Mouse (Mus musculus): ENCODE data around the gene Olfr924. TPM values are rescaled to one million over a fixed set of nuclear protein-coding genes. Genes with fewer than 3 reads are reported as not detected.
"Not testable (repeated sequence)": the region's sequence is repeated elsewhere in the genome, so short reads cannot be mapped to it uniquely, and the experiment has no call there.

Olfr924 gene
- not detected in 2 replicates for total RNA-seq (2014; fragmentation: Nextera tagmentation)
- not detected in 2 replicates for total RNA-seq (2017)

DNA sequence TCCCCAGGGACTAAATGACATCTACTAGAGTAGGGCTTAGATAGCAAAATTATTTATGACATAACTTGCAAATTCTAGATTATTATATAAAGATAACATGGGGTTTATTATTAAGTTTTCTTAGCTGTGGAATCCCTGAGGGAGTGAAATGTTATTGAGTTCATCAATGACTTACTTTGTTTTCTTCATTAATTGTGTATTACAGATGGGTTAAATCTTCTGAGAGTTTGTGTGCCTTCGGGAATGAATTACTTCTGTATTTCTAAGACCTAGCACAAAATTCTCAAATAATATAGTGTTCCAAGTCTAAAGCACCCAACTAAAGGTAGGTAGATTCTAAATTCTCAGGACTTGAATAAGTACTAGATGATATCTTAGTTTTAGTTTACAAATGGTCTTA, at the start of gene Olfr924:
Gene Olfr924 (plus strand): TSS at position 301 of the 400 bp plus-strand sequence.
- no peak for ATAC-seq (replicated peaks; ENCODE audit: poor library complexity, severe bottlenecking)

DNA sequence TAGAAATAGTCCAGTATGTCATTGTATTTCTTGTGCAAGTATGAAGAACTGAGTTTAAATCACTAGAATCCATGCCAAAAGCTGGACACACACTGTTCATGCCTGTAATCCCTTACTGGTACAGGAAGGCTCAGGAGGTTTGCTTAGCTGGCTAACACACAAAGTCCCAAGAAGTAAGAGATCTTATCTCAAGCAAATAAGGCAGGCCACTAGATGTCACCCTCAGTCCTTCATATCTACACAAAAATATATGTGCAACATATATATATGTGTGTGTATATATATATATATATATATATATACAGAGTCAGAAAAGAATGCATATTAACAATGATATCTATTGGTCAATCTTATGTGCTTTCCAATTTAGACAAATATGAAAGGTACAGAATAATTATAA, 38.6 kb upstream of the Olfr924 start:
- ATAC-seq (replicated peaks; ENCODE audit: poor library complexity, severe bottlenecking), result no peak

DNA sequence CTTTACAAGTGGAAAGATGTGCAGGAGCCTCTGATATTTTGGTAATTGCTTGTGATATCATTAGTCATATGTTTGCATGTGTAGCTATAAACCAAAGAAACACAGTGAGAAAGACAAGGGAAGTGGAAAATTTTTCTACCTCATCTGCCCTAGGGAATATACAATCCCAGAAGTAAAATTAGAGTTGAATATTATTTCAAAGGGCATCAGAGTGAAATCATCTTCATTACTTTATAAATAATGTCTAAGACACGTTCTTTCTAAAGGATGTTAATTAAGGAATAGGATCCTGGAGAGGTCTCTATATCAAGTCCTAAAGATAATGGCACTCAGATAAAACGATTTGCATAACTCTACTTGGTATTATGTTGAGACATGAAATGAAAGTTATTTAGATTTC, 29.9 kb upstream of the Olfr924 start, which contains the start of gene Olfr922:
Gene Olfr922 (plus strand): TSS at position 301 of the 400 bp plus-strand sequence.
- ATAC-seq (replicated peaks; ENCODE audit: poor library complexity, severe bottlenecking), result no peak

DNA sequence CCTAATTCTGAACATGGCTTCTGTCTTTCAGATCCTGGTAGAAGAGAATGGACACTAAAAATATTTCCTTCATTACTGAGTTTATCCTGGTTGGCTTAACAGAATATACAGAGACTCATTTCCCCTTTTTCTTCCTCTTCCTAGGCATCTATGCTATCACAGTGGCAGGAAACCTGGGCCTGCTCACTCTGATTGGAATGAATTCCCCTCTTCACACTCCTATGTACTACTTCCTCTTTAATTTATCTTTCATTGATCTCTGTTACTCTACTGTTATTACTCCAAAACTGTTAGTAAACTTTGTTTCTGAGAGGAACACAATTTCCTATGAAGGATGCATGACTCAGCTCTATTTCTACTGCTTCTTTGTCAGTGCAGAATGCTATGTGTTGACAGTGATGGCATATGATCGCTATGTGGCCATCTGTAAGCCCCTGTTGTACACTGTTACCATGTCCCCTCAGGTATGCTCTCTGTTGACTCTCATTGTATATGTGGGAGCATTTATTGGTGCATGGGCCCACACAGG, 28.7 kb upstream of the Olfr924 start:
- no peak; the same call in 1 of the 2 replicates for ATAC-seq (replicated peaks; ENCODE audit: poor library complexity, severe bottlenecking)

DNA sequence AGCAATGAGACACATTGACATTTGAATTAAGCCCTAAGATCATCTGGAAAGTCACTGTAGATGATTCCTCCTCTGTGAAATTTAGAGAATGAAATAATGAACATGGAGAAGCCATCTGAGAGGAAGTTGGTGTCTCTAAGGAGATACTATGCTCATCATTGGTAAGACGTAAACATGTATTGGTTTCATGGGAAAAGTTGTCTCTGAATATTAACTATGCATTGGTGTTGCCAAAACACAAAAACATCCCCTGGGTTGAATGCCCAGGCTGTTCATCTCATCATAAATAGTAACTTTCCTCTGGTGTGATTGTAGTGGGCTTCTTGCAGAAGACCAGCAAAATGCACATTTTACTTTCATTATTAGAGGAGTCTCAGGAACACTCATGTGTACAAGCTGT, 18.0 kb upstream of the Olfr924 start, which contains the start of gene Olfr923:
Gene Olfr923 (plus strand): TSS at position 301 of the 400 bp plus-strand sequence.
- no peak for ATAC-seq (replicated peaks; ENCODE audit: poor library complexity, severe bottlenecking)

DNA sequence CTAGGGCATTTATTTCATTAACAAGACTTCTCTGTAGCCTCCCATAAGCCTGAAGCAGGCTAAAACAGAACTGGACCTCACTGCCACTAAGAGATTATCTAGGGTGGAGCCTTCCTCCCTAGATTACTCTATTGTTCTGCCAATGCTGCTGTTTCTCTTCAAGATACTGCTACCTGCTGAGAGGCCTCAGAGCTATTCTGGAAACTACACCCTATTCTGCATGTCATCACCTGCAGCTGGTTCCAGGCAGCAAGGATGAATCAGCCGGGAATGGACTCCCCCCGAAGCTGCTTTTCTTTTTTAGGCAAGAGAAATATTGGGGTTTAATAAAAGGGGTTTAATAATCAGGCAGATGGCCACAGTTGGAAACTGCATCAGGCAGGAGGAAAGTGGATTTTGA, 11.2 kb upstream of the Olfr924 start:
- ATAC-seq (replicated peaks; ENCODE audit: poor library complexity, severe bottlenecking), result no peak

DNA sequence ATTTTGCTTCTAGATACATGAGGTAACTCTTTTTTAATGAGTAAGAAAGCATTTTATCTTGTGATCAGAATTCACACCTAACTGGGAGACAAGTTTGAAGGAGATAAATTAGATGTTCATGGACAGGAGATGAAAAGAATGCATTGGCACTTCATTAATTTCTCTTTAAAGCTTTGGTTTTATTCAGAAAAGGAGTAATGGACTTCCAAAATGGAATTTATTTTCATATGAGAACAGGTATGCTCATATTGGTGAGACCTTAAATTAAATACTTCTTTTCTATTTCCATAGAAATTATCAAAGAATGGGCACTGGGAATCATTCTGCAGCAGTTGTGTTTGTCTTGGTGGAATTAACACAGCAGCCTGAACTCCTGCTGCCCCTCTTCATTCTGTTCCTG, 10.5 kb downstream of the Olfr924 start, which contains the start of gene Olfr26:
Gene Olfr26 (plus strand): TSS at position 301 of the 400 bp plus-strand sequence.
- no peak for ATAC-seq (replicated peaks; ENCODE audit: poor library complexity, severe bottlenecking)

DNA sequence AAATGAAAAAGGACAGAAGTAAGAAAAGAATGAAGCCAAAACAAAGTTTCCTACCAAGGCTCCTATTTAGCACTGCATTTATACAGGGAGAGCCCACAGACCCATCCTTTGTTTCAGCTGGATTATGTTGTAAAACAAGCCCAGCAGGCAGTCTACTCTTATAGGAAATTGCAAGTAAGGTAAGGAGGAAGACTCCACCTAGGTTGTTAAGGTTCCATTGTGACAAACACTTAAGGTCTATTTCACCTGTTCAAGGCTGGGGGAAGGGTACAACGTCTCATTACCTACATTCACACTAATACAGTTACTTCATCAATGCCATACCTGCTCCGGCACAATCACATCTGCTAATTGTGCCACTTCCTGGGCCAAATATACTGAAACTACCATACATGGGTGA, 30.6 kb downstream of the Olfr924 start:
- ATAC-seq (replicated peaks; ENCODE audit: poor library complexity, severe bottlenecking), result not testable (repeated sequence)

DNA sequence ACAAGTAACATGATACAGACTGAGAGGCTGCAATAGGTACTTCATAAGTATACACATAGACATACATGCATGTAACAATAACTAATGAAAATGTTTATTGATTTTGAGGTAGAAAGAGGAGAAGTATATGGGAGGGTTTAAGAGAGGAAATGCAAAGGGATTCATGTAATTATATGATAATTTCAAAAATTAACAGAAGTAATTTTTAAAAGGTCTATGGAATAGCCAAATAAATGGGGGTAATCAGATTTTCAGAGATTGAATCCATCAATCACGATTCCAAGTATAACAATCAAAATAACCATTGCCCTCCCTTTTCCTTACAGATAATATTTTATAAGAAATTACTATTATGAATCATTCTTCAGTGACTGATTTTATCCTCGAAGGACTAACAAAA, 32.6 kb downstream of the Olfr924 start, which contains the start of gene Olfr926:
Gene Olfr926 (plus strand): TSS at position 301 of the 400 bp plus-strand sequence.
- no peak for ATAC-seq (replicated peaks; ENCODE audit: poor library complexity, severe bottlenecking)

Other genes with a start within 250 kb of the Olfr924 start
- not detected in 2 replicates for gene Olfr914, start 239.3 kb upstream of the Olfr924 start, total RNA-seq (2014; fragmentation: Nextera tagmentation)
- gene Olfr914, start 239.3 kb upstream of the Olfr924 start, total RNA-seq (2017), result not detected in 2 replicates
- gene Olfr916, start 184.6 kb upstream of the Olfr924 start, total RNA-seq (2014; fragmentation: Nextera tagmentation), result not detected in 2 replicates
- not detected in 2 replicates for gene Olfr916, start 184.6 kb upstream of the Olfr924 start, total RNA-seq (2017)
- not detected in 2 replicates for gene Olfr917, start 178.6 kb upstream of the Olfr924 start, total RNA-seq (2014; fragmentation: Nextera tagmentation)
- gene Olfr917, start 178.6 kb upstream of the Olfr924 start, total RNA-seq (2017), result not detected in 2 replicates
- gene Olfr918, start 169.8 kb upstream of the Olfr924 start, total RNA-seq (2014; fragmentation: Nextera tagmentation), result not detected in 2 replicates
- not detected in 2 replicates for gene Olfr918, start 169.8 kb upstream of the Olfr924 start, total RNA-seq (2017)
- gene Olfr919, start 140.8 kb upstream of the Olfr924 start, total RNA-seq (2014; fragmentation: Nextera tagmentation), result not detected in 2 replicates
- gene Olfr919, start 140.8 kb upstream of the Olfr924 start, total RNA-seq (2017), result not detected in 2 replicates
- gene Vwa5a, start 126.2 kb upstream of the Olfr924 start, total RNA-seq (2014; fragmentation: Nextera tagmentation), result 23.6 and 28.5 TPM in 2 replicates
- 35.2 and 37.1 TPM in 2 replicates for gene Vwa5a, start 126.2 kb upstream of the Olfr924 start, total RNA-seq (2017)
- not detected in 2 replicates for gene Olfr920, start 92.2 kb upstream of the Olfr924 start, total RNA-seq (2014; fragmentation: Nextera tagmentation)
- gene Olfr920, start 92.2 kb upstream of the Olfr924 start, total RNA-seq (2017), result 0.15 and 0.17 TPM in 2 replicates
- not detected in 2 replicates for gene Olfr921, start 71.4 kb upstream of the Olfr924 start, total RNA-seq (2014; fragmentation: Nextera tagmentation)
- not detected in 2 replicates for gene Olfr921, start 71.4 kb upstream of the Olfr924 start, total RNA-seq (2017)
- gene Olfr922, start 29.8 kb upstream of the Olfr924 start, total RNA-seq (2014; fragmentation: Nextera tagmentation), result not detected in 2 replicates
- gene Olfr922, start 29.8 kb upstream of the Olfr924 start, total RNA-seq (2017), result not detected in 2 replicates
- gene Olfr923, start 17.9 kb upstream of the Olfr924 start, total RNA-seq (2014; fragmentation: Nextera tagmentation), result not detected in 2 replicates
- gene Olfr923, start 17.9 kb upstream of the Olfr924 start, total RNA-seq (2017), result not detected in 2 replicates
- gene Olfr26, start 10.6 kb downstream of the Olfr924 start, total RNA-seq (2014; fragmentation: Nextera tagmentation), result not detected in 2 replicates
- not detected in 2 replicates for gene Olfr26, start 10.6 kb downstream of the Olfr924 start, total RNA-seq (2017)
- not detected in 2 replicates for gene Olfr926, start 32.7 kb downstream of the Olfr924 start, total RNA-seq (2014; fragmentation: Nextera tagmentation)
- gene Olfr926, start 32.7 kb downstream of the Olfr924 start, total RNA-seq (2017), result not detected in 2 replicates
- not detected in 2 replicates for gene Olfr930, start 85.4 kb downstream of the Olfr924 start, total RNA-seq (2014; fragmentation: Nextera tagmentation)
- gene Olfr930, start 85.4 kb downstream of the Olfr924 start, total RNA-seq (2017), result not detected in 2 replicates
- gene Olfr933, start 127.9 kb downstream of the Olfr924 start, total RNA-seq (2014; fragmentation: Nextera tagmentation), result not detected in 2 replicates
- gene Olfr933, start 127.9 kb downstream of the Olfr924 start, total RNA-seq (2017), result not detected in 2 replicates
- not detected in 2 replicates for gene Olfr934, start 143.9 kb downstream of the Olfr924 start, total RNA-seq (2014; fragmentation: Nextera tagmentation)
- not detected in 2 replicates for gene Olfr934, start 143.9 kb downstream of the Olfr924 start, total RNA-seq (2017)
- gene Olfr935, start 155.2 kb downstream of the Olfr924 start, total RNA-seq (2014; fragmentation: Nextera tagmentation), result not detected in 2 replicates
- gene Olfr935, start 155.2 kb downstream of the Olfr924 start, total RNA-seq (2017), result not detected in 2 replicates
- gene Olfr146, start 178.9 kb downstream of the Olfr924 start, total RNA-seq (2014; fragmentation: Nextera tagmentation), result not detected in 2 replicates
- not detected in 2 replicates for gene Olfr146, start 178.9 kb downstream of the Olfr924 start, total RNA-seq (2017)
- gene Olfr937, start 220.5 kb downstream of the Olfr924 start, total RNA-seq (2014; fragmentation: Nextera tagmentation), result not detected in 2 replicates
- not detected in 2 replicates for gene Olfr937, start 220.5 kb downstream of the Olfr924 start, total RNA-seq (2017)
- gene Olfr938, start 234.4 kb downstream of the Olfr924 start, total RNA-seq (2014; fragmentation: Nextera tagmentation), result not detected in 2 replicates
- not detected in 2 replicates for gene Olfr938, start 234.4 kb downstream of the Olfr924 start, total RNA-seq (2017)